Mouse (Mus musculus) heart, adult 2 months (tissue): ENCODE data around the gene Sppl2a. TPM values are rescaled to one million over a fixed set of nuclear protein-coding genes. Genes with fewer than 3 reads are reported as not detected.
"Not testable (repeated sequence)": the region's sequence is repeated elsewhere in the genome, so short reads cannot be mapped to it uniquely, and the experiment has no call there.

ENCODE experiments used
- DNase-seq, 2 experiments: peaks; one replicate each; pipeline ENCODE4 v3.0.0; 2021
- H3K27ac ChIP-seq: fragments of 200-600 bp; 2 replicates; pipeline ENCODE4 v1.8.1; 2022
- H3K27me3 ChIP-seq: fragments of 200-500 bp; 2 replicates; pipeline ENCODE4 v1.6.1; 2012; ENCODE audit warnings: mild to moderate bottlenecking, low read length, inconsistent platforms, mixed read lengths; ENCODE audit not compliant: control insufficient read depth, insufficient read depth
- H3K36me3 ChIP-seq: fragments of 200-500 bp; 2 replicates; pipeline ENCODE4 v1.6.1; 2012; ENCODE audit warnings: low read length, inconsistent platforms; ENCODE audit not compliant: control insufficient read depth, insufficient read depth
- H3K4me1 ChIP-seq: fragments of 200-500 bp; 2 replicates; pipeline ENCODE4 v1.6.1; 2011; ENCODE audit warnings: low read length; ENCODE audit not compliant: control insufficient read depth, insufficient read depth
- H3K4me3 ChIP-seq: fragments of 200-600 bp; 2 replicates; pipeline ENCODE4 v1.8.1; 2022
- H3K79me2 ChIP-seq: fragments of 200-500 bp; replicated peaks from 2 replicates; pipeline ENCODE4 v1.6.1; 2012; ENCODE audit warnings: mild to moderate bottlenecking, inconsistent platforms, low read length, moderate library complexity, mixed read lengths; ENCODE audit not compliant: control insufficient read depth, insufficient read depth
- H3K9ac ChIP-seq: fragments of 200-500 bp; 2 replicates; pipeline ENCODE4 v1.6.1; 2012; ENCODE audit warnings: low read depth, mild to moderate bottlenecking, control low read depth, inconsistent platforms, low read length, mixed read lengths
- CTCF ChIP-seq: fragments of 200-600 bp; IDR thresholded peaks from 2 replicates; pipeline ENCODE4 v1.8.1; 2022; ENCODE audit warnings: antibody characterized with exemption, mild to moderate bottlenecking, moderate library complexity
- EP300 ChIP-seq: fragments of 200-500 bp; IDR thresholded peaks from 2 replicates; pipeline ENCODE4 v1.6.1; 2011; ENCODE audit warnings: low read depth, low read length, control low read depth; ENCODE audit not compliant: insufficient read depth
- POLR2A ChIP-seq: fragments of 200-500 bp; IDR thresholded peaks from 2 replicates; pipeline ENCODE4 v1.6.1; 2011; ENCODE audit warnings: mild to moderate bottlenecking, low read depth, low read length, control low read depth; ENCODE audit not compliant: insufficient read depth
- WGBS: fragments of 180-500 bp; shearing (Covaris S2); methylation state at CpG from one replicate; pipeline ENCODE4 v1.1.7; 2018; 5-methylcytosine and 5-hydroxymethylcytosine counted together
- intact Hi-C: fragments of 180-260 bp; cut with DNase I; formaldehyde crosslinking; loops from one replicate; pipeline ENCODE4 v1.15.1; 2025
- polyA plus RNA-seq: library from polyadenylated mRNA; depleted of rRNA; stranded (reverse); fragments of >200 nt; gene quantifications from 2 replicates; pipeline ENCODE4 v1.2.3, GENCODE M21; 2012
- total RNA-seq, 2 experiments: library from RNA; stranded (reverse); gene quantifications; 2 replicates each; pipeline ENCODE4 v1.2.3; 2021

The Sppl2a gene
- total and polyA plus RNA-seq, 3 experiments = 17.4 to 56.4 (median 51.5) TPM

- intact Hi-C loops = loop anchor here (2.0 kb wide), 1 partner anchor 17 kb away; the partner anchor contains the start of gene Sppl2a
Observed at GRCm38 (mm10) chr2:126949856-126950255, 16.8 kb upstream of the Sppl2a start.

GRCm38 (mm10) chr2:126949297-126949696 is 16.3 kb upstream of the Sppl2a start:
- WGBS = 81% methylated on average over 6 of the region's 6 CpGs
- H3K9ac ChIP-seq, H3K27ac ChIP-seq, intact Hi-C loops, H3K79me2 ChIP-seq, H3K4me1 ChIP-seq, H3K36me3 ChIP-seq, H3K4me3 ChIP-seq, H3K27me3 ChIP-seq, DNase-seq: not testable (repeated sequence)

More at GRCm38 (mm10) chr2:126949856-126950255, 16.8 kb upstream of the Sppl2a start:
- Histone ChIP-seq H3K36me3 (peaks cover 8% of the 10 kb centered on the region), H3K4me1 (peaks cover 9% of the 10 kb centered on the region), H3K4me3 (no peak overlapping the region), H3K79me2 (no peaks in the 10 kb centered on the region), H3K27ac (peak overlapping the region; percentile 61), H3K9ac (no peak overlapping the region), H3K27me3 (no peaks in the 10 kb centered on the region)
- WGBS = 12% methylated on average over 3 of the region's 3 CpGs
- TF ChIP-seq EP300 (no peak), POLR2A (no peak), CTCF (no peak)
- peak; percentile 32 to 36 for DNase-seq

GRCm38 (mm10) chr2:126948231-126948630 is 15.2 kb upstream of the Sppl2a start:
- Histone ChIP-seq H3K4me3 (no peak overlapping the region), H3K36me3 (peaks cover 8% of the 10 kb centered on the region), H3K9ac (no peak overlapping the region), H3K79me2 (no peaks in the 10 kb centered on the region), H3K27ac (no peak overlapping the region), H3K27me3 (no peaks in the 10 kb centered on the region), H3K4me1 (peaks cover 9% of the 10 kb centered on the region)
- DNase-seq = no peak
- 74% methylated on average over 3 of the region's 3 CpGs for WGBS
- intact Hi-C loops = no loop called here
- TF ChIP-seq POLR2A = no peak
- TF ChIP-seq CTCF = no peak
- TF ChIP-seq EP300 = no peak

GRCm38 (mm10) chr2:126947646-126948045 is 14.6 kb upstream of the Sppl2a start:
- intact Hi-C loops = no loop called here
- Histone ChIP-seq H3K4me1 (peaks cover 9% of the 10 kb centered on the region), H3K9ac (no peak overlapping the region), H3K27ac (no peak overlapping the region), H3K36me3 (peaks cover 8% of the 10 kb centered on the region), H3K4me3 (no peak overlapping the region), H3K79me2 (no peaks in the 10 kb centered on the region), H3K27me3 (no peaks in the 10 kb centered on the region)
- DNase-seq = no peak
- TF ChIP-seq CTCF (no peak), EP300 (no peak), POLR2A (no peak)

- TF ChIP-seq EP300 (no peak), POLR2A (no peak), CTCF (no peak)
Observed at GRCm38 (mm10) chr2:126943211-126943610, 10.2 kb upstream of the Sppl2a start.

GRCm38 (mm10) chr2:126940314-126940866 is 7.4 kb upstream of the Sppl2a start:
- no peaks in the 10 kb centered on the region for H3K36me3 ChIP-seq
- no peak overlapping the region for H3K9ac ChIP-seq
- TF ChIP-seq CTCF (no peak), POLR2A (no peak), EP300 (no peak)
- intact Hi-C loops = no loop called here
- no peak overlapping the region for H3K27ac ChIP-seq
- no peaks in the 10 kb centered on the region for H3K27me3 ChIP-seq
- DNase-seq = no peak
- WGBS = 72% methylated on average over 3 of the region's 3 CpGs
- no peaks in the 10 kb centered on the region for H3K4me1 ChIP-seq
- H3K79me2 ChIP-seq = no peaks in the 10 kb centered on the region
- H3K4me3 ChIP-seq = no peak overlapping the region

More at GRCm38 (mm10) chr2:126943211-126943610, 10.2 kb upstream of the Sppl2a start:
- Histone ChIP-seq H3K4me1 (no peaks in the 10 kb centered on the region), H3K36me3 (no peaks in the 10 kb centered on the region), H3K4me3 (no peak overlapping the region), H3K27ac (no peak overlapping the region), H3K9ac (no peak overlapping the region), H3K27me3 (no peaks in the 10 kb centered on the region), H3K79me2 (no peaks in the 10 kb centered on the region)
- WGBS = 80% methylated on average over 2 of the region's 2 CpGs
- no peak for DNase-seq
- intact Hi-C loops = no loop called here
